Mouse (Mus musculus): ENCODE results near the gene Tgfb3. TPM values are rescaled to one million over a fixed set of nuclear protein-coding genes. Genes with fewer than 3 reads are reported as not detected.

Gene Tgfb3
- total and polyA plus RNA-seq, 3 experiments, result 0.34 TPM; not detected in 2

DNA sequence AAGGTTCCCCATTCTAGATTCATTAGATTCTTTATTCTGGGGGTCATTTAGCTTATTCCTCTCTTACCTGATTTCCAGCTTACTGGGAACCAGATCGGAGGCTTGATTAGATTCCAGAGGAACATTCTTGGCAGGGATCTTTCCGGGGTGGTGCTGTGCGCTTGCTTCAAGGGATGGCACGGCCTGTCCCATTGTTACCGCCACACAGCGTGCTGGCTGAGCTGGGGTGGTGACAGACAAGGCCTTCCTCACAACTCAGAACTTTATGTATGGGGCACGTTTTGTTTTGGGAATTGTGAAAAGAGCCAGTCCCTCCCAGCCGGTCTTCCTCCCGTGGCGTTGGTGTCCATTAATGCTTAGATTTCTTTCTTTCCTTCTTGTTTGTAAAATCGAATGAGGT is 24.6 kb upstream of the Tgfb3 start:
- Histone ChIP-seq H3K79me2 (replicated peaks; ENCODE audit: control insufficient read depth, extremely low read depth, insufficient read depth, poor library complexity, severe bottlenecking) (no peaks in the 10 kb centered on the region), H3K9me3 (replicated peaks; ENCODE audit: low read length) (no peaks in the 10 kb centered on the region), H3K4me1 (ENCODE audit: control insufficient read depth in 1 of 2, insufficient read depth in 2 of 2) (peaks cover 0 to 6% of the 10 kb centered on the region in 2 experiments; a peak in 1 of 4 replicates), H3K9ac (ENCODE audit: insufficient read depth, low read depth) (no peak overlapping the region), H3K36me3 (replicated peaks in 1 of 2; ENCODE audit: control insufficient read depth in 1 of 2, insufficient read depth in 1 of 2, low read length in 1 of 2) (no peaks in the 10 kb centered on the region), H3K27ac (ENCODE audit: insufficient read depth, low read depth) (no peak overlapping the region), H3K4me2 (ENCODE audit: insufficient read depth, low read depth, poor library complexity, severe bottlenecking) (no peak overlapping the region), H3K27me3 (replicated peaks) (no peaks in the 10 kb centered on the region), H3K4me3 (replicated peaks in 1 of 3; ENCODE audit: low read depth in 2 of 3, low read length in 2 of 3, poor library complexity in 1 of 3) (no peak overlapping the region)
- DNase-seq (ENCODE audit: extremely low read depth), result no peak
- dilution Hi-C loops (cut with MboI; ENCODE audit: extremely low pct_ligation_motif_present, extremely low pct_unique_long_range_greater_than_20kb, low sequenced_read_pairs) (no loop called here), in situ Hi-C loops (cut with MboI; ENCODE audit: low pct_ligation_motif_present, low pct_unique_long_range_greater_than_20kb, low sequenced_read_pairs) (no loop called here)
- TF ChIP-seq USF2 (conservative IDR thresholded peaks at IDR 0.05; ENCODE audit: low read depth, low read length) (no peak), PAX5 (IDR thresholded peaks at IDR 0.05; ENCODE audit: low read length) (no peak), JUND (conservative IDR thresholded peaks at IDR 0.05; ENCODE audit: low read depth, low read length) (no peak), NRF1 (IDR thresholded peaks at IDR 0.05; ENCODE audit: low read depth, low read length) (no peak), ZNF384 (IDR thresholded peaks at IDR 0.05; ENCODE audit: low read depth, low read length) (no peak), GABPA (IDR thresholded peaks at IDR 0.05; ENCODE audit: insufficient replicate concordance, low read depth, low read length) (no peak), POLR2AphosphoS2 (IDR thresholded peaks at IDR 0.05; ENCODE audit: low read depth, low read length) (no peak), NELFE (IDR thresholded peaks at IDR 0.05; ENCODE audit: low read depth, low read length) (no peak), TBP (conservative IDR thresholded peaks at IDR 0.05; ENCODE audit: low read depth, low read length) (no peak), CHD2 (IDR thresholded peaks at IDR 0.05; ENCODE audit: low read length) (no peak), RAD21 (IDR thresholded peaks at IDR 0.05; ENCODE audit: low read depth, low read length) (no peak), SIN3A (IDR thresholded peaks at IDR 0.05; ENCODE audit: low read length) (no peak), RCOR1 (conservative IDR thresholded peaks at IDR 0.05; ENCODE audit: low read depth, low read length) (no peak), MYC (IDR thresholded peaks at IDR 0.05; ENCODE audit: low read depth, low read length) (no peak), CTCF (conservative IDR thresholded peaks at IDR 0.05 in 1 of 2, IDR thresholded peaks at IDR 0.05 in 1 of 2; ENCODE audit: low read depth in 2 of 2, low read length in 2 of 2) (no peak), MXI1 (IDR thresholded peaks at IDR 0.05; ENCODE audit: low read depth, low read length) (no peak), USF1 (IDR thresholded peaks at IDR 0.05; ENCODE audit: low read depth, low read length) (no peak), MAFK (IDR thresholded peaks at IDR 0.05; ENCODE audit: insufficient replicate concordance, low read length) (no peak)

DNA sequence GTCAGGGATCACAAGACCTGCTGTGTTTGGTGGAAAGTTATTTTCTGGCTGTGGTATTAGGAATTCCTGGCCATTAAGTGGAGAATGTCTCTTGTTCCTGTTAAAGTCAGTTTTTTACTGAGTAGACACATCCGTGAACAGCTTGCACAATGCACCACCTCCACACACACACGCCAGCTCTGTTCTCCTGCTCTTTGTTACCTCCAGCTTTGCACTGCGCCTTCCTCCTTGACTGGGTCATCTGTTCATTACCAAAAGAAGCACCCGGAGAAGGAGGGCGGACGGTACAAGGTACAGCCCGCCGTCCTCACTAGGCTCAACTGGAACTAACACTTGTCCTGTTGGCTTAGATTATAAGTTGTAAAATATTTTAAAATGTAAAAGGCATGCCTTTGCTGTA is 23.8 kb upstream of the Tgfb3 start:
- no peak overlapping the region for H3K4me3 ChIP-seq (replicated peaks in 1 of 3; ENCODE audit: low read depth in 2 of 3, low read length in 2 of 3, poor library complexity in 1 of 3)
- in situ Hi-C loops (cut with MboI; ENCODE audit: low pct_ligation_motif_present, low pct_unique_long_range_greater_than_20kb, low sequenced_read_pairs), result no loop called here
- no peaks in the 10 kb centered on the region for H3K27me3 ChIP-seq (replicated peaks)

More for the DNA sequence above, 23.8 kb upstream of the Tgfb3 start:
- Histone ChIP-seq H3K4me1 (ENCODE audit: control insufficient read depth in 1 of 2, insufficient read depth in 2 of 2) (peaks cover 0 to 4% of the 10 kb centered on the region in 2 experiments; a peak in 1 of 4 replicates), H3K36me3 (replicated peaks in 1 of 2; ENCODE audit: control insufficient read depth in 1 of 2, insufficient read depth in 1 of 2, low read length in 1 of 2) (no peaks in the 10 kb centered on the region), H3K27ac (ENCODE audit: insufficient read depth, low read depth) (no peak overlapping the region), H3K4me2 (ENCODE audit: insufficient read depth, low read depth, poor library complexity, severe bottlenecking) (no peak overlapping the region), H3K9ac (ENCODE audit: insufficient read depth, low read depth) (no peak overlapping the region), H3K9me3 (replicated peaks; ENCODE audit: low read length) (no peaks in the 10 kb centered on the region), H3K79me2 (replicated peaks; ENCODE audit: control insufficient read depth, extremely low read depth, insufficient read depth, poor library complexity, severe bottlenecking) (no peaks in the 10 kb centered on the region)
- dilution Hi-C loops (cut with MboI; ENCODE audit: extremely low pct_ligation_motif_present, extremely low pct_unique_long_range_greater_than_20kb, low sequenced_read_pairs), result no loop called here
- TF ChIP-seq ZNF384 (IDR thresholded peaks at IDR 0.05; ENCODE audit: low read depth, low read length) (no peak), NELFE (IDR thresholded peaks at IDR 0.05; ENCODE audit: low read depth, low read length) (no peak), JUND (conservative IDR thresholded peaks at IDR 0.05; ENCODE audit: low read depth, low read length) (no peak), CTCF (conservative IDR thresholded peaks at IDR 0.05 in 1 of 2, IDR thresholded peaks at IDR 0.05 in 1 of 2; ENCODE audit: low read depth in 2 of 2, low read length in 2 of 2) (no peak), ZKSCAN1 (IDR thresholded peaks at IDR 0.05; ENCODE audit: borderline replicate concordance, low read depth, low read length) (no peak)
- DNase-seq (ENCODE audit: extremely low read depth), result no peak

Data from CH12.LX (cell line).